In genomic region chr13:102688121-102688520, GRCm38 (mm10) we compare ENCODE assay signal across 25 mouse cellular contexts. TPM values are rescaled to one million over a fixed set of nuclear protein-coding genes. Genes with fewer than 3 reads are reported as not detected.
DNase-seq lines count a peak whose midpoint lies in the region; ATAC-seq and TF ChIP-seq lines count a peak whose summit lies in the region.
"Had no signal": no experiment of that assay in that cellular context is flagged by ENCODE, and none has a peak within 500 bp of the region (broad histone marks: within the 10 kb centered on the region; RNA-seq: fewer than 3 reads in every experiment).

No protein-coding gene starts in this region.

- H3K36me3 ChIP-seq in spleen, adult 2 months (ENCODE audit: control insufficient read depth, insufficient read depth, low read length), result no peaks in the 10 kb centered on the region
- H3K36me3 ChIP-seq in macrophage (ENCODE audit: inconsistent target), result no peaks in the 10 kb centered on the region
- no peaks in the 10 kb centered on the region for H3K36me3 ChIP-seq in hindbrain, embryonic 12.5 days
- H3K36me3 ChIP-seq: hindbrain, embryonic 13.5 days; kidney, embryonic 15.5 days; limb, embryonic 13.5 days; liver, embryonic 13.5 days; midbrain, embryonic 12.5 days; neural tube, embryonic 13.5 days had no signal

- no peak overlapping the region for H3K4me3 ChIP-seq in spleen, adult 2 months (ENCODE audit: extremely low read depth, insufficient read depth, insufficient read length)
- H3K4me3 ChIP-seq in macrophage (ENCODE audit: inconsistent target), result no peak overlapping the region
- H3K4me3 ChIP-seq in hindbrain, embryonic 12.5 days, result no peak overlapping the region
- H3K4me3 ChIP-seq: hindbrain, embryonic 13.5 days; kidney, embryonic 15.5 days; limb, embryonic 13.5 days; liver, embryonic 13.5 days; megakaryocyte, embryonic 14.5 days; midbrain, embryonic 12.5 days; neural tube, embryonic 13.5 days had no signal

- 60% methylated on average over 1 of the region's 1 CpGs for WGBS in spleen, adult 2 months
- 18% methylated on average over 1 of the region's 1 CpGs for WGBS in macrophage (ENCODE audit: missing documents)
- WGBS in hindbrain, embryonic 12.5 days, result 91% methylated on average over 1 of the region's 1 CpGs

- no peak overlapping the region for H3K4me2 ChIP-seq in hindbrain, embryonic 12.5 days (replicated peaks)
- H3K4me2 ChIP-seq: heart, embryonic 11.5 days; hindbrain, embryonic 13.5 days; kidney, embryonic 15.5 days; limb, embryonic 13.5 days; liver, embryonic 13.5 days; midbrain, embryonic 12.5 days; neural tube, embryonic 13.5 days had no signal

- peak; percentile 27 for DNase-seq in kidney, postnatal 14 days
- no peak for DNase-seq in kidney, adult 9 months
- no peak for DNase-seq in spleen, adult 2 months (ENCODE audit: low read depth in 1 of 2, low spot score in 2 of 2)
- no peak for DNase-seq in spleen, adult 12 weeks (ENCODE audit: low spot score)
- DNase-seq in adrenal gland, postnatal 10 days, result no peak
- DNase-seq in yolk sac, embryonic 10.5 days (ENCODE audit: low spot score), result no peak
- DNase-seq: adrenal gland, adult 2 months; cerebellum, adult 8-10 months; cerebellum, postnatal 25 days; heart, postnatal 36 days; kidney, postnatal 4 days; liver, embryonic 13.5 days; thymus, postnatal 14 days had no signal

- H3K79me2 ChIP-seq in macrophage (ENCODE audit: inconsistent target), result peaks cover 37% of the 10 kb centered on the region

- peak overlapping the region; percentile 43 for H3K27ac ChIP-seq in spleen, adult 2 months (ENCODE audit: insufficient read depth, low read length)
- H3K27ac ChIP-seq in macrophage, result peak overlapping the region; percentile 100
- no peak overlapping the region for H3K27ac ChIP-seq in hindbrain, embryonic 12.5 days
- H3K27ac ChIP-seq: hindbrain, embryonic 13.5 days; kidney, embryonic 15.5 days; limb, embryonic 13.5 days; liver, embryonic 13.5 days; midbrain, embryonic 12.5 days; neural tube, embryonic 13.5 days had no signal

- no peak for TF ChIP-seq CTCF in spleen, adult 2 months (IDR thresholded peaks at IDR 0.05; ENCODE audit: extremely low read depth, insufficient read depth, insufficient read length, insufficient replicate concordance)

- peaks cover 42% of the 10 kb centered on the region for H3K4me1 ChIP-seq in spleen, adult 2 months (ENCODE audit: control insufficient read depth, insufficient read depth, insufficient read length)
- H3K4me1 ChIP-seq in hindbrain, embryonic 12.5 days, result peaks cover 4% of the 10 kb centered on the region; the same call in 1 of the 2 replicates
- H3K4me1 ChIP-seq: limb, embryonic 13.5 days had no signal

- H3K9me3 ChIP-seq in hindbrain, embryonic 12.5 days (replicated peaks), result no peaks in the 10 kb centered on the region
- H3K9me3 ChIP-seq: hindbrain, embryonic 13.5 days; kidney, embryonic 15.5 days; limb, embryonic 13.5 days; liver, embryonic 13.5 days; megakaryocyte, embryonic 14.5 days; midbrain, embryonic 12.5 days; neural tube, embryonic 13.5 days had no signal

- TF ChIP-seq POLR2A in spleen, adult 2 months (IDR thresholded peaks at IDR 0.05; ENCODE audit: low read depth, low read length), result no peak

- no peak overlapping the region for H3K9ac ChIP-seq in hindbrain, embryonic 12.5 days
- H3K9ac ChIP-seq: hindbrain, embryonic 13.5 days; kidney, embryonic 15.5 days; limb, embryonic 13.5 days; liver, embryonic 13.5 days; midbrain, embryonic 12.5 days; neural tube, embryonic 13.5 days had no signal

- H3K27me3 ChIP-seq in spleen, adult 2 months (ENCODE audit: control insufficient read depth, insufficient read depth, low read length), result no peaks in the 10 kb centered on the region
- H3K27me3 ChIP-seq in hindbrain, embryonic 12.5 days, result no peaks in the 10 kb centered on the region
- H3K27me3 ChIP-seq: hindbrain, embryonic 13.5 days; kidney, embryonic 15.5 days; limb, embryonic 13.5 days; liver, embryonic 13.5 days; megakaryocyte, embryonic 14.5 days; midbrain, embryonic 12.5 days; neural tube, embryonic 13.5 days had no signal

- no peak for ATAC-seq in hindbrain, embryonic 12.5 days (ENCODE audit: low FRiP score)
- ATAC-seq: CD4-positive, CD25-positive, alpha-beta regulatory T cell, adult 4 months; forebrain, embryonic 14.5 days; intestine, postnatal 0 days had no signal

RNA-seq across cellular contexts. Expression of gene Cd180, which starts 5.2 kb away (rescaled TPM):
- 25.0 and 31.6 TPM in 2 replicates for polyA plus RNA-seq in spleen, adult 2 months (2012; rRNA removed)
- total RNA-seq in macrophage (2018; cell fraction: chromatin; rRNA removed), result 1,000 to 10,000 TPM in 1 of 26 experiments, 100 to 1,000 TPM in 25; 201 to 1,028 (median 508) TPM
- 100 to 1,000 TPM; 376 to 879 (median 604) TPM for total RNA-seq in macrophage (2018; cell fraction: cytosol; rRNA removed)
- total RNA-seq in macrophage (2018; cell fraction: nucleus; rRNA removed), result 1,000 to 10,000 TPM in 4 of 26 experiments, 100 to 1,000 TPM in 22; 480 to 1,145 (median 738) TPM
- polyA plus RNA-seq in macrophage (2018), result 303 to 726 TPM (median 382 TPM) in 3 replicates
- 0.44 and 0.79 TPM in 2 replicates for polyA plus RNA-seq in hindbrain, embryonic 12.5 days (2016; fragmentation: Nextera tagmentation; extraction: Ambion mirVana)
- total RNA-seq in adrenal gland, postnatal 10 days (2021), result 1 to 10 TPM; 3.0 to 3.1 TPM

Comparison
In these comparisons a context has a peak if more than half of its experiments do, and no peak if none do; other contexts are left out.
1. RNA of gene Cd180, which starts 5.2 kb away (polyA plus RNA-seq): 303 to 726 TPM in macrophage and 25.0 to 31.6 TPM in spleen, adult 2 months; 0.44 to 0.79 TPM in hindbrain, embryonic 12.5 days; every median in the first group is over 10 times any median in the second.